Mouse (Mus musculus) lung, postnatal 0 days (tissue): ENCODE measurements around the gene Adcy3.

ENCODE experiments used
- CTCF ChIP-seq: IDR thresholded peaks from 2 replicates; pipeline ENCODE4 v1.5.1; 2016; ENCODE audit warnings: antibody characterized with exemption, mild to moderate bottlenecking
- EP300 ChIP-seq: IDR thresholded peaks from 2 replicates; pipeline ENCODE4 v1.6.1; 2016; ENCODE audit warnings: antibody characterized with exemption, mild to moderate bottlenecking, control low read depth

DNA sequence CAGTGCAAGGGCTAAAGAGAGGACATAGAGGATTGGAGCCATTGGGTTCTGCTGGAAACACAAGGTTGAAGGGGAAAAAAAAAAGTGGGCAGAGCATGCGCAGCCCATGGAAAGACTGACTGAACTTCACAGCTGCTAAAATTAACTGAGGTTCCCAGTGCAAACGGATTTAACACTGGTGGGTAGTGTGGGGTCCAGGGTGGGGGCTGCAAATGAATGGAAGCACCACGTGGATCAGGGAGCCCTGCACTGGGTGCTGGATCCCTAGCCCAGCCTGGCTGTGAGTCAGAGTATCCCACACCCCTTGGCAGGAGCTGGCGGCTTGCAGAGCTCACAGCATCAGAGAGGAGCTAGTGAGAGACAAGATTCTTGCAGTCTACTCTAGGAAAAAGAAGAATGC lies 15.3 kb upstream of the Adcy3 start:
- TF ChIP-seq CTCF (no peak), EP300 (no peak)
